Mouse (Mus musculus): ENCODE results near the gene Washc3.

DNA sequence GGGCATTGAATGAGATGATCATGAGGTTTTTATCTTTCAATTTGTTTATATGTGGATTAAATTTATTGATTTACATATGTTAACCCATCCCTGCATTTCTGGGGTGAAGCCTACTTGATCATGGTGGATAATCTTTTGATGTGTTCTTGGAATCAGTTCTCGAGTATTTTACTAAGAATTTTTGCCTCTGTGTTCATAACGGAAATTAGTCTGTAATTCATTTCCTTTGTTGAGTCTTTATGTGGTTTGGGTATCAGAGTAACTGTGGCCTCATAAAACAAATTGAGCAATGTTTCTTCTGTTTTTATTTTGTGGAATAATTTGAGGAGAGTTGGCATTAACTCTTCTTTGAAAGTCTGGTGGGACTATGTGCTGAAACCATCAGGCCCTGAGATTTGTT is 54.7 kb downstream of the Washc3 start:
- TF ChIP-seq POLR2A (IDR thresholded peaks at IDR 0.05; ENCODE audit: insufficient read length, low read depth) (no peak), MYOD1 (IDR thresholded peaks at IDR 0.05; ENCODE audit: control insufficient read depth in 1 of 3, insufficient read length in 2 of 3, low read depth in 2 of 3) (no peak), SRF (IDR thresholded peaks at IDR 0.05; ENCODE audit: control insufficient read depth, insufficient read length, low read depth) (no peak), E2F4 (IDR thresholded peaks at IDR 0.05; ENCODE audit: insufficient read depth) (no peak), TCF12 (IDR thresholded peaks at IDR 0.05; ENCODE audit: insufficient read depth, poor library complexity, severe bottlenecking) (no peak), POLR2AphosphoS2 (IDR thresholded peaks at IDR 0.05; ENCODE audit: insufficient read length, low read depth) (no peak), USF1 (IDR thresholded peaks at IDR 0.05; ENCODE audit: low read depth) (no peak), TCF3 (IDR thresholded peaks at IDR 0.05; ENCODE audit: insufficient read length, low read depth) (no peak)

Measured in myocyte (in vitro differentiated cells).